Comparison of ENCODE assay signal across 8 mouse cellular contexts in the genomic region with DNA sequence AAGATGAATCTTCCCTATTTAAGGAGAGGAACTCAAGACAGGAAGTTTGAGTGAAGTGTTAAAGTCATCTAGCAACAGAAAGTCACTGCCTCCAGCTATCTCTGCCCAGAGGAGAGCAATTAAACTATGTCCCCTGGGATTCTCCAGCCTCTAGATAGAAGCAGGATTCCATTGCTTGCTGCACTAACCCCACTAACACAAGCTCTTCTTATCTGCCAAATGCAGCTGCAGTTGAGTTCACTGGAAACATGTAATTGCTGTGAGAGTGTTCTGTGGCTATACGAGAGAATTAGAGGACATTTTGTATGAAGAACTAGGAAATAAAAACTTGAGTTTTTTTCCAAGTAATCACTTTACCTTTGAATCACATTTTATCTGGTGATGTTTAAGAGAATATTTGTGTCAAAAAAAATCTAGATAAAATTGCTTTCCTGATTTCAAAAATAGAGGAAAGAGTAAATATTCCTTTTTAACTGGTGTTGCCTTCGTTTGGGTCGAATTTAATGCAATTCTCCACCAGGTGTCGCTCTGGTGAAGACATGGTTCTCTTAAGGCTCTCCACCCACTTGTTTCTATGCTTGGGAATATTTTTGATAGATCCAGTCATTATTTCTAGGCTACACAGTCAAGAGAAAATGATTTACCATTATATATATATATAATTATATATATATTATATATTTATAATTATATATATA.
A peak's percentile ranks its signal among the peaks of the same experiment; 100 is the strongest.
DNase-seq lines count a peak whose midpoint lies in the region; ATAC-seq and TF ChIP-seq lines count a peak whose summit lies in the region.

No protein-coding gene starts in this region.

- WGBS in forebrain, embryonic 13.5 days = 53% methylated on average over 4 of the region's 4 CpGs

- H3K9me3 ChIP-seq in forebrain, embryonic 13.5 days (replicated peaks) = no peaks in the 10 kb centered on the region

- H3K4me2 ChIP-seq in forebrain, embryonic 13.5 days = no peak overlapping the region

- H3K4me3 ChIP-seq in gastrocnemius, adult 2 months = no peak overlapping the region
- no peak overlapping the region for H3K4me3 ChIP-seq in forebrain, embryonic 13.5 days

- no peak for ATAC-seq in activated CD4-positive, CD25-positive, alpha-beta regulatory T cell, adult 4 months
- ATAC-seq in forebrain, embryonic 13.5 days = no peak

- no peaks in the 10 kb centered on the region for H3K4me1 ChIP-seq in forebrain, embryonic 13.5 days

- H3K9ac ChIP-seq in forebrain, embryonic 13.5 days = no peak overlapping the region

- intact Hi-C loops in gastrocnemius, adult 2 months (cut with DNase I) = no loop called here
- intact Hi-C loops in heart, postnatal 10 days (cut with DNase I) = no loop called here

- DNase-seq in gastrocnemius, adult 2 months = peak; percentile 41
- no peak for DNase-seq in gastrocnemius, adult 8-10 months (ENCODE audit: low spot score in 2 of 2)
- DNase-seq in urinary bladder, postnatal 25 days (ENCODE audit: low spot score) = peak; percentile 43
- no peak for DNase-seq in urinary bladder, postnatal 4 days (ENCODE audit: low spot score in 2 of 2)
- peak; percentile 33 to 55 for DNase-seq in heart, postnatal 10 days
- DNase-seq in lung, postnatal 14 days = peak; percentile 59

- no peaks in the 10 kb centered on the region for H3K27me3 ChIP-seq in forebrain, embryonic 13.5 days

- H3K36me3 ChIP-seq in forebrain, embryonic 13.5 days (ENCODE audit: poor library complexity, severe bottlenecking) = no peaks in the 10 kb centered on the region

- no peak overlapping the region for H3K27ac ChIP-seq in gastrocnemius, adult 2 months
- no peak overlapping the region for H3K27ac ChIP-seq in forebrain, embryonic 13.5 days

- peak; percentile 63 for TF ChIP-seq CTCF in gastrocnemius, adult 2 months (IDR thresholded peaks at IDR 0.05)

Comparison
In these comparisons a context has a peak if more than half of its experiments do, and no peak if none do; other contexts are left out.
1. DNase-seq: peak in gastrocnemius, adult 2 months (single experiment), urinary bladder, postnatal 25 days (single experiment), heart, postnatal 10 days (2 of 2) and lung, postnatal 14 days (single experiment); none in gastrocnemius, adult 8-10 months (0 of 2) and urinary bladder, postnatal 4 days (0 of 2).